Mouse (Mus musculus) heart, adult 10 weeks (tissue): ENCODE measurements around the gene Luzp2. TPM values are rescaled to one million over a fixed set of nuclear protein-coding genes. Genes with fewer than 3 reads are reported as not detected.

Experiments
- polyA plus RNA-seq: library from polyadenylated mRNA; stranded (reverse); fragments of 350-450 nt; fragmentation: Illumina TruSeq; extraction: RNeasy Lipid Tissue Mini Kit (QIAGEN cat#74804); gene quantifications from one replicate; pipeline ENCODE4 v1.2.3, GENCODE M21; 2014; ENCODE audit warnings: low read depth, low replicate concordance

Luzp2 gene
- polyA plus RNA-seq = not detected

DNA sequence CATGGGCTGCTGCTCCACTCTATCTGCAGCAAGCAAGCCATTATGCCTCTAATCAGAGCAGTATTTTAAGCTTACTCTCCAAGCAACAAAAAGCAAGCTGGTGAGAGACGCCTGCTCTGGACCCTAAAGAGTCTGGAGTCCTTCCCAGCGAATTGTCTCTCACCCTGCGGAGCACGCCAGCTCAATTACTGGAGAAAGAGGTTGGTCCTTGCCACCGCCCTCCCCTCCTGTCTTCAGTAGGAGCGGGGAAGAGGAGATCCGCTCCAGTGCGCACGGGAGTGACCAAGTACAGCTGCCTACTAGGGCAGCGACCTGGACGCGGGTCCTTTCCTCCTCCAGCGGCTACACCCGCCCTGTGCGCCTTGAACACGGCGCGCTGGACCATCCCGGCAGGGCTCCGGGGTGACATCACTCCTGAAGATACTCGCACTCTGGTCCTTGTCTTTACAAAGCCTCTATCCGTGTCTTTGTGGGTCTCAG lies at the start of gene Luzp2:
Gene Luzp2 (plus strand): TSS at position 127 of the 480 bp plus-strand sequence.

